9 mouse cellular contexts compared by ENCODE assay signal in genomic region chr1:44229044-44229443, GRCm38 (mm10). TPM values are rescaled to one million over a fixed set of nuclear protein-coding genes. Genes with fewer than 3 reads are reported as not detected.
A peak's percentile ranks its signal among the peaks of the same experiment; 100 is the strongest.
DNase-seq lines count a peak whose midpoint lies in the region; ATAC-seq lines count a peak whose summit lies in the region.
"Had no signal": no experiment of that assay in that cellular context is flagged by ENCODE, and none has a peak within 500 bp of the region (broad histone marks: within the 10 kb centered on the region; RNA-seq: fewer than 3 reads in every experiment).

No protein-coding gene starts in this region.

- H3K9ac ChIP-seq in midbrain, embryonic 14.5 days (replicated peaks; ENCODE audit: low read length), result no peak overlapping the region
- H3K9ac ChIP-seq: limb, embryonic 12.5 days had no signal

- no peak overlapping the region for H3K4me3 ChIP-seq in midbrain, embryonic 14.5 days (replicated peaks; ENCODE audit: low read depth, low read length)
- H3K4me3 ChIP-seq: limb, embryonic 12.5 days had no signal

- H3K36me3 ChIP-seq in midbrain, embryonic 14.5 days (ENCODE audit: control insufficient read depth, insufficient read depth, low read length), result no peaks in the 10 kb centered on the region
- H3K36me3 ChIP-seq: limb, embryonic 12.5 days had no signal

- no peaks in the 10 kb centered on the region for H3K27me3 ChIP-seq in midbrain, embryonic 14.5 days (ENCODE audit: control insufficient read depth, insufficient read depth, low read length)
- H3K27me3 ChIP-seq: limb, embryonic 12.5 days had no signal

- DNase-seq in ovary, postnatal 14 days (ENCODE audit: low spot score), result peak; percentile 44
- DNase-seq in ovary, postnatal 10 days (ENCODE audit: low spot score), result no peak
- DNase-seq in c-Kit-positive CD71-negative TER-119-negative erythroid progenitor cells, embryonic 14.5 days (ENCODE audit: low read depth), result peak; percentile 2
- peak; percentile 10 to 19 for DNase-seq in heart, adult 9 months (ENCODE audit: low spot score in 2 of 2)
- DNase-seq in layer of hippocampus, adult 11-12 months (ENCODE audit: low spot score), result peak; percentile 61
- peak; percentile 80 for DNase-seq in midbrain, embryonic 14.5 days
- DNase-seq in thymus, postnatal 10 days (ENCODE audit: low spot score in 2 of 2), result no peak
- no peak for DNase-seq in spleen, adult 18-20 months

- WGBS in midbrain, embryonic 14.5 days, result 68% methylated on average over 2 of the region's 2 CpGs

- no peak overlapping the region for H3K4me2 ChIP-seq in midbrain, embryonic 14.5 days (ENCODE audit: low read length)
- H3K4me2 ChIP-seq: limb, embryonic 12.5 days had no signal

- H3K4me1 ChIP-seq in midbrain, embryonic 14.5 days (ENCODE audit: control insufficient read depth, insufficient read depth, low read length), result no peaks in the 10 kb centered on the region
- H3K4me1 ChIP-seq: limb, embryonic 12.5 days had no signal

- no peaks in the 10 kb centered on the region for H3K9me3 ChIP-seq in midbrain, embryonic 14.5 days (ENCODE audit: control insufficient read depth, low read length)
- H3K9me3 ChIP-seq: limb, embryonic 12.5 days had no signal

- no peak overlapping the region for H3K27ac ChIP-seq in midbrain, embryonic 14.5 days (replicated peaks; ENCODE audit: low read depth, low read length)
- H3K27ac ChIP-seq: limb, embryonic 12.5 days had no signal

- peak; percentile 70; the same call in 1 of the 2 replicates for ATAC-seq in midbrain, embryonic 14.5 days (ENCODE audit: low FRiP score, low TSS enrichment)

RNA-seq across cellular contexts. Expression of gene Mettl21e, which starts 10.3 kb away (rescaled TPM):
- polyA plus RNA-seq in midbrain, embryonic 14.5 days (2014; fragmentation: Nextera tagmentation; extraction: Ambion mirVana), result not detected in 2 replicates
- polyA plus RNA-seq: limb, embryonic 12.5 days had no signal

Comparison
In these comparisons a context has a peak if more than half of its experiments do, and no peak if none do; other contexts are left out.
1. DNase-seq: peak in ovary, postnatal 14 days (single experiment), c-Kit-positive CD71-negative TER-119-negative erythroid progenitor cells, embryonic 14.5 days (single experiment), heart, adult 9 months (2 of 2), layer of hippocampus, adult 11-12 months (single experiment) and midbrain, embryonic 14.5 days (single experiment); none in ovary, postnatal 10 days (single experiment), thymus, postnatal 10 days (0 of 2) and spleen, adult 18-20 months (0 of 2).